Mouse (Mus musculus): ENCODE results near the gene Gm1673.

The Gm1673 gene

GRCm38 (mm10) chr5:33997829-33998504 is 14.7 kb downstream of the Gm1673 start:
- DNase-seq (ENCODE audit: low read depth, low spot score), result no peak

- no peak for DNase-seq (ENCODE audit: low read depth, low spot score)
Observed at GRCm38 (mm10) chr5:33998505-33998877, 15.3 kb downstream of the Gm1673 start.

DNA sequence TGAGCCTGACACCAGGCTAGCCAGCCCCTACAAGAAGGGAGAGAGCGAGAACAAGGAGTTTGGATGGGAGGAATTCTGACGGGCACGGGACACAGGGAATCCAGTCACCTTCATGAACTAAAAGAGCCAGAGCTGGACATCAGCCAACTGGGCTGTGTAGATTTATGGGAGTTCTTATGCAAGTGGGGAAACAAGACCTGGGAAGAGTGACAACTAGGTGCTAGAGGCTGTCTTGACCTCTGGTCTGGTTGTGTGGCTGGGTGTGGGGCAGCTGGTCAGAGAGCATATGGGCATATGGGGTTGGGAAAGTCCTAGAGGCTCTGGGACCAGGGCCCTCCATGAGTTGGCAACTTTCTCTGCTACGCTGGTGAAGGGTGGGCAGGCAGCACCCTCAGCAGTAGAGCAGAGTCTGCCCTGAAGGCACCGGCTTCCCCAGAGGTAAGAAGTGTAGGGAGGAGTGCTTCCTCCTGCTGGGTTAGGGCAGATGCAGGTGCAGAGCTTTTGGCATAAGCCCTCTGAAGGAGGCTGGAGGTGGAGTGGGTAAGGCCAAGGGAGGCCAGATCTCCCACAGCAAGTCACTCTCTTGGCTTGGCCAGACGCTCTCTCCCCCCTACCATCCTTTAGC is 16.3 kb downstream of the Gm1673 start:
- DNase-seq (ENCODE audit: low read depth, low spot score), result no peak

GRCm38 (mm10) chr5:34000809-34001208 is 17.6 kb downstream of the Gm1673 start:
- no peak for DNase-seq (ENCODE audit: low read depth, low spot score)

DNA sequence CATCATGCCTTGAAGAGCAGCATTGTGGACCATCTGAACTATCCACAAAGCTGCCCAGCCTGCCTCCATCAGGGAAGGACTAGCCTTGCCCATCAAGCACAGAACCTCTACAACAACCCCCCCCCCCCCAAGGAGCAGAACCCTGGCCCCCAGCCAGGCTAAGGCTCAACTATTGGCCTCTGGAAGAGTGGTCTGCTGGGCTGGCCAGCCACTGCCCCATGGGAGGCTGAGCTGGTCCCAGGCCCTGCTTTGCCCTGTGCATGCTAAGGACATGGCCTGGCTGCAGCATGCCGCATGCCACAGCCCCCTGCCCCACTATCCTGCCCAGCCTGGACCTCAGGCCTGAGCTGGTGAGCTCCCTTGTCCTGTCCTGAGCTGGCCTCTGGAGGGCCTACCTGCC is 18.2 kb downstream of the Gm1673 start:
- DNase-seq (ENCODE audit: low read depth, low spot score), result no peak

GRCm38 (mm10) chr5:34002636-34003035 is 19.4 kb downstream of the Gm1673 start:
- DNase-seq (ENCODE audit: low read depth, low spot score), result no peak

DNA sequence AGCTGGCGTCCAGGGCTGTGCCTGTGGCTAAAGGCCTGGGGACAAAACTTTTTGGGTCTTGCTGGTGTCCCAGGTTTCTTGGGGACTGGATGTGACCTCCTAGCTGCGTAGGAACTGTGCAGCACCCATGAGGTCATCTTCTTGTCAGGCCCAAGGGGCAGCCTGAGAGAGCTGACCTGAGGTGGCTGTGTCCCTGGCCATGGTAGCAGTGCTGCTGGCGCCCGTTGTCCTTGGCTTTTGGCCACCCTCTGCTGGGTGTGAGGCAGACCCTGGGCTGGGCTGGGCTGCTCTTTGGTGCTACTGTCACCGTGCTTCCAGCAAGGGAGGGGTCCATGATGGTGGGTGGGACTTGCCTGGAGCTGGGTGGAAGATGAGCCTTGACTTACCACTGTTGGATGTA is 21.4 kb downstream of the Gm1673 start:
- DNase-seq (ENCODE audit: low read depth, low spot score), result no peak

GRCm38 (mm10) chr5:34006832-34007231 is 23.6 kb downstream of the Gm1673 start:
- no peak for DNase-seq (ENCODE audit: low read depth, low spot score)

DNA sequence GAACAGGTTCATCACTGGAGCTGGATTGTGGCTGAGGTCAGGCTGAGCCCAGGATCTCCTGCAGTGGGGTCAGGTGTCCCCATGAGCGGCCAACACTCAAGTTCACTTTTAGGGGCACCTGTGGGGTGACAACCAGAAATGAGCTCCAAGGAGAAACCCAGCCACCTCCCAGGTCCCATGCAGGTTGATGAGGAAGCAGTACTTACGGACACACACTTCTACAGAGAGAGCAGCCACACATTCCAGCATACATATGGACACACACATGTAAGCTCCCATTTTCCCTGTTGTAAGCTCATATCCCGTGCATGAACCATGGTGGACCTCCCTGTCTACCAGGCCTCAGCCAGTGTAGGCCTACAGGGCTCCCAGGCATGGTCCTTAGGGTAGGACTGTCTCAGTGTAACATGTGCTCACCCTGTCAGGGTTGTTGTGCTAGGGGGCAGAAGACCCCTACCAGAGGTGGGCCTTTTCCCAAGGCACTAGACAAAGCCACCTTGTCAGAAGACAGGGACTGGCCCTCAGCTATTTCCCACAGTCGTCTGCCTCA is 24.2 kb downstream of the Gm1673 start:
- no peak for DNase-seq (ENCODE audit: low read depth, low spot score)

DNA sequence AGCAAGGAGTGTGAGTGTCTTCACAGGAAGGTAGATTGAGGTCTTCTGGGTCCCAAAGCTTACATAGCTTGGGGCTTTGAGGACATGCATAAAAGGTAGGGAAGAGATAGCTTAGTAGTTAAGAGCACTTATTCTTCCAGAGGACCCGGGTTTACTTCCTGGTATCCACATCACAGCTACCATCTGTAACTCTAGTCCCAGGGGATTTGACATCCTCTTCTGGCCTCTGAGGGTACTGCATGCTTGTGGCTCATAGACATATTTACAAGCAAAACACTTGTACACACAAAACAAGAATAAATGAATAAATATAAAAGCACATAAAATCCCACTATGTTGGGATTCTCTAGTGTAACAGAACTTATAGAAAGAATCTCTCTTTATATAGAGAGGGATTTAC is 31.4 kb downstream of the Gm1673 start:
- DNase-seq (ENCODE audit: low read depth, low spot score), result no peak

DNA sequence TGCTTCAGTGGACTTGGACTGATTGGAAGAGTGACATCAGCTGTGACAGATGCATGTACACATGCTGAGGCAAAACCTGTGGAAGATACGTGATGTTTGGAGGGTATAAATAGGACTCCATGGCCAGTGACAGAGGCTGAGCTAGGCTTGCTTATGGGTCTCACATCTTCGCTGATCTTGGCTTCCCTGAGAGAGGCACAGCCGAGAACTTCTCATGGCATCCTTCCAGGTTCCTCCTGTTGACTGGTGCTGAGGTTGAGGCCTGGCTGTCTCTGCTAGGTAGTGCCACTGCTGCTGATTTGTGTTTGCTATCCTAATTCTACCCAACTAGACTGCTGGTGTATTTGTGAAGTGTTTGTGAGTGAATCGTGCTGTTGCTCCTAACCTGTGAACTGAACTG is 35.7 kb downstream of the Gm1673 start:
- no peak for DNase-seq (ENCODE audit: low read depth, low spot score)

GRCm38 (mm10) chr5:34030101-34030500 is 46.9 kb downstream of the Gm1673 start:
- DNase-seq (ENCODE audit: low read depth, low spot score), result peak; percentile 23

- no peak for DNase-seq (ENCODE audit: low read depth, low spot score)
Observed at GRCm38 (mm10) chr5:34031022-34031421, 47.8 kb downstream of the Gm1673 start.

GRCm38 (mm10) chr5:34032520-34032919 is 49.3 kb downstream of the Gm1673 start:
- DNase-seq (ENCODE audit: low read depth, low spot score), result no peak

All from telencephalon, adult 2 months (tissue).